Mouse (Mus musculus) lung, postnatal 0 days (tissue): ENCODE results near the gene Cct2. TPM values are rescaled to one million over a fixed set of nuclear protein-coding genes. Genes with fewer than 3 reads are reported as not detected.

Experiments
- ATAC-seq: fragments of 200-750 bp; cut with Nextera tagmentation; 2 replicates; pipeline ENCODE4 v1.8.0; 2017; ENCODE audit warnings: moderate library complexity
- DNase-seq: peaks from one replicate; pipeline ENCODE4 v3.0.0-alpha.2; 2016; ENCODE audit warnings: low spot score
- H3K27ac ChIP-seq: fragments of 300-500 bp; sonication (generic); 2 replicates; pipeline ENCODE4 v1.5.1; 2014; ENCODE audit warnings: antibody characterized with exemption, mild to moderate bottlenecking, low read length, mixed read lengths
- H3K27me3 ChIP-seq: fragments of 300-500 bp; sonication (generic); replicated peaks from 2 replicates; pipeline ENCODE4 v1.6.1; 2014; ENCODE audit warnings: low read length, mixed read lengths; ENCODE audit not compliant: insufficient read depth
- H3K36me3 ChIP-seq: fragments of 300-500 bp; sonication (generic); 2 replicates; pipeline ENCODE4 v1.6.1; 2014; ENCODE audit warnings: low read length, mixed read lengths; ENCODE audit not compliant: insufficient read depth
- H3K4me1 ChIP-seq: fragments of 300-500 bp; sonication (generic); 2 replicates; pipeline ENCODE4 v1.6.1; 2014; ENCODE audit warnings: antibody characterized with exemption, low read depth, low read length, mixed read lengths; ENCODE audit not compliant: insufficient read depth
- H3K4me2 ChIP-seq: fragments of 300-500 bp; sonication (generic); replicated peaks from 2 replicates; pipeline ENCODE4 v1.6.1; 2014; ENCODE audit warnings: low read depth, mild to moderate bottlenecking, low read length, moderate library complexity, mixed read lengths
- H3K4me3 ChIP-seq: fragments of 300-500 bp; sonication (generic); 2 replicates; pipeline ENCODE4 v1.5.1; 2014; ENCODE audit warnings: low read depth, low read length
- H3K9ac ChIP-seq: fragments of 300-500 bp; sonication (generic); replicated peaks from 2 replicates; pipeline ENCODE4 v1.6.1; 2014; ENCODE audit warnings: low read depth, mild to moderate bottlenecking
- H3K9me3 ChIP-seq: fragments of 300-500 bp; sonication (generic); 2 replicates; pipeline ENCODE4 v1.6.1; 2016; ENCODE audit warnings: low read length, mixed read lengths
- CTCF ChIP-seq: IDR thresholded peaks from 2 replicates; pipeline ENCODE4 v1.5.1; 2016; ENCODE audit warnings: antibody characterized with exemption, mild to moderate bottlenecking
- EP300 ChIP-seq: IDR thresholded peaks from 2 replicates; pipeline ENCODE4 v1.6.1; 2016; ENCODE audit warnings: antibody characterized with exemption, mild to moderate bottlenecking, control low read depth
- WGBS: fragments of 180-500 bp; shearing (Covaris S2); extraction: QIAGEN DNeasy Blood & Tissue Kit; methylation state at CpG from one replicate; pipeline ENCODE4 v1.1.7; 2014; 5-methylcytosine and 5-hydroxymethylcytosine counted together
- polyA plus RNA-seq: library from polyadenylated mRNA; unstranded; fragments of >200 nt; fragmentation: Nextera tagmentation; extraction: Ambion mirVana; gene quantifications from 2 replicates; pipeline ENCODE4 v1.2.1, GENCODE M21; 2015

Gene Cct2
- polyA plus RNA-seq, 1 experiment from 2014 or later: 107 TPM

GRCm38 (mm10) chr10:117105015-117105414, 41.4 kb upstream of the Cct2 start:
- no peaks in the 10 kb centered on the region for H3K9me3 ChIP-seq
- no peak for TF ChIP-seq EP300
- no peak for TF ChIP-seq CTCF
- no peak overlapping the region; the same call in 1 of the 2 replicates for H3K27ac ChIP-seq
- ATAC-seq: no peak
- WGBS: 59% methylated on average over 4 of the region's 4 CpGs
- H3K4me1 ChIP-seq: peaks cover 13% of the 10 kb centered on the region; the same call in 1 of the 2 replicates
- no peak overlapping the region for H3K9ac ChIP-seq
- H3K4me3 ChIP-seq: no peak overlapping the region
- DNase-seq: no peak
- no peak overlapping the region for H3K4me2 ChIP-seq
- no peaks in the 10 kb centered on the region for H3K36me3 ChIP-seq
- H3K27me3 ChIP-seq: no peaks in the 10 kb centered on the region

- H3K9me3 ChIP-seq: no peaks in the 10 kb centered on the region
- H3K27ac ChIP-seq: no peak overlapping the region
- H3K4me3 ChIP-seq: no peak overlapping the region
- DNase-seq: no peak
- H3K4me1 ChIP-seq: peaks cover 13% of the 10 kb centered on the region; the same call in 1 of the 2 replicates
- no peaks in the 10 kb centered on the region for H3K27me3 ChIP-seq
- no peak overlapping the region for H3K9ac ChIP-seq
- H3K36me3 ChIP-seq: no peaks in the 10 kb centered on the region
- no peak for ATAC-seq
- no peak overlapping the region for H3K4me2 ChIP-seq
- TF ChIP-seq CTCF: no peak
- no peak for TF ChIP-seq EP300
Measured at GRCm38 (mm10) chr10:117103854-117104598, 40.4 kb upstream of the Cct2 start.

- no peaks in the 10 kb centered on the region for H3K36me3 ChIP-seq
- no peak overlapping the region for H3K27ac ChIP-seq
- peaks cover 4% of the 10 kb centered on the region; the same call in 1 of the 2 replicates for H3K4me1 ChIP-seq
- no peak for DNase-seq
- H3K4me3 ChIP-seq: no peak overlapping the region
- H3K4me2 ChIP-seq: no peak overlapping the region
- no peak overlapping the region for H3K9ac ChIP-seq
- ATAC-seq: no peak
- 72% methylated on average over 5 of the region's 5 CpGs for WGBS
- no peak for TF ChIP-seq CTCF
- no peak for TF ChIP-seq EP300
- no peaks in the 10 kb centered on the region for H3K27me3 ChIP-seq
- no peaks in the 10 kb centered on the region for H3K9me3 ChIP-seq
Measured at GRCm38 (mm10) chr10:117100175-117100574, 36.6 kb upstream of the Cct2 start.

- no peak overlapping the region for H3K9ac ChIP-seq
- DNase-seq (no peak), ATAC-seq (no peak)
- WGBS: 82% methylated on average over 2 of the region's 2 CpGs
- no peaks in the 10 kb centered on the region for H3K4me1 ChIP-seq
- TF ChIP-seq EP300: no peak
- no peak for TF ChIP-seq CTCF
- H3K36me3 ChIP-seq: no peaks in the 10 kb centered on the region; the same call in 1 of the 2 replicates
- no peaks in the 10 kb centered on the region for H3K27me3 ChIP-seq
- H3K4me2 ChIP-seq: no peak overlapping the region
- H3K9me3 ChIP-seq: no peaks in the 10 kb centered on the region
- no peak overlapping the region for H3K27ac ChIP-seq
- H3K4me3 ChIP-seq: no peak overlapping the region
Measured at GRCm38 (mm10) chr10:117097116-117097698, 33.6 kb upstream of the Cct2 start.

GRCm38 (mm10) chr10:117096096-117096495, 32.5 kb upstream of the Cct2 start:
- ATAC-seq (no peak), DNase-seq (no peak)
- no peak overlapping the region for H3K4me2 ChIP-seq
- H3K4me1 ChIP-seq: no peaks in the 10 kb centered on the region
- H3K36me3 ChIP-seq: no peaks in the 10 kb centered on the region; the same call in 1 of the 2 replicates
- H3K9me3 ChIP-seq: no peaks in the 10 kb centered on the region
- no peak for TF ChIP-seq CTCF
- TF ChIP-seq EP300: no peak
- H3K4me3 ChIP-seq: no peak overlapping the region
- H3K9ac ChIP-seq: no peak overlapping the region
- WGBS: 85% methylated on average over 6 of the region's 6 CpGs
- H3K27me3 ChIP-seq: no peaks in the 10 kb centered on the region
- no peak overlapping the region for H3K27ac ChIP-seq

GRCm38 (mm10) chr10:117094504-117095329, 31.1 kb upstream of the Cct2 start:
- ATAC-seq (peak; percentile 99), DNase-seq (peak; percentile 96)
- H3K9ac ChIP-seq: no peak overlapping the region
- H3K9me3 ChIP-seq: no peaks in the 10 kb centered on the region
- H3K4me2 ChIP-seq: no peak overlapping the region
- 26% methylated on average over 15 of the region's 15 CpGs for WGBS
- H3K36me3 ChIP-seq: no peaks in the 10 kb centered on the region; the same call in 1 of the 2 replicates
- H3K27me3 ChIP-seq: no peaks in the 10 kb centered on the region
- H3K4me1 ChIP-seq: no peaks in the 10 kb centered on the region
- peak overlapping the region; percentile 73 for H3K27ac ChIP-seq
- H3K4me3 ChIP-seq: no peak overlapping the region
- TF ChIP-seq CTCF (peak; percentile 21; the same call in 1 of the 2 replicates), EP300 (no peak)
